8 mouse cellular contexts compared by ENCODE assay signal in the genomic region with DNA sequence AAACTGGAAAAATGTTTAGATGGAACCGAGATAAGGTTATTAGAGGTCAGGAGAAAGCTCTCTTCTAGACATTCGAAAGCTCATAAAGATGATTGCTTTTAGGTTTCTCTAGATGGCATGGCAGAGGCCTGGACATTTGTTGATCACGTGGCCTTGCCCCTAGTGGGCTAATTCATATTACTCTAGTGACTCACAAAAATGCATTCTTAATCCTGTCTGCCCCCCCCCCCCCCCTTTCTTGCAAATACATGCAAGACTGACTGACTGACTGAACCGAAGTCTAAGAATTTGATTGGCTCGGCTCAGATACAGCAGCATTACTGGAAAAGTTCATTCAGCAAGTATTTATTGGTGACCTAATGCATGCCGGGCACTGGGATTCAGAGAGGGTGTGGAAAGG. TPM values are rescaled to one million over a fixed set of nuclear protein-coding genes. Genes with fewer than 3 reads are reported as not detected.
DNase-seq lines count a peak whose midpoint lies in the region; ATAC-seq and TF ChIP-seq lines count a peak whose summit lies in the region.

No protein-coding gene starts in this region.

- WGBS in embryonic facial prominence, embryonic 13.5 days: 4% methylated on average over 6 of the region's 6 CpGs
- 8% methylated on average over 6 of the region's 6 CpGs for WGBS in hindbrain, embryonic 11.5 days
- WGBS in liver, embryonic 12.5 days (ENCODE audit: insufficient replicate concordance): 4% methylated on average over 6 of the region's 6 CpGs
- WGBS in neural tube, embryonic 11.5 days: 7% methylated on average over 6 of the region's 6 CpGs

- no peak overlapping the region for H3ac ChIP-seq in C2C12 (ENCODE audit: control insufficient read depth, insufficient read length, low read depth)

- peak overlapping the region; percentile 95 for H3K4me2 ChIP-seq in embryonic facial prominence, embryonic 13.5 days
- H3K4me2 ChIP-seq in hindbrain, embryonic 11.5 days (replicated peaks; ENCODE audit: low read depth, low read length): peak overlapping the region; percentile 85
- peak overlapping the region; percentile 87 for H3K4me2 ChIP-seq in liver, embryonic 12.5 days
- H3K4me2 ChIP-seq in neural tube, embryonic 11.5 days (ENCODE audit: low read depth): peak overlapping the region; percentile 82

- peaks cover 31% of the 10 kb centered on the region for H3K4me1 ChIP-seq in G1E (ENCODE audit: insufficient read depth, low read depth, low read length)
- H3K4me1 ChIP-seq in embryonic facial prominence, embryonic 13.5 days: peaks cover 16% of the 10 kb centered on the region
- H3K4me1 ChIP-seq in hindbrain, embryonic 11.5 days (replicated peaks; ENCODE audit: control insufficient read depth, insufficient read depth, low read length): no peaks in the 10 kb centered on the region
- H3K4me1 ChIP-seq in liver, embryonic 12.5 days: peaks cover 36% of the 10 kb centered on the region
- peaks cover 5% of the 10 kb centered on the region; the same call in 1 of the 2 replicates for H3K4me1 ChIP-seq in neural tube, embryonic 11.5 days (ENCODE audit: control insufficient read depth, insufficient read depth, low read length)

- H3K4me3 ChIP-seq in C2C12 (ENCODE audit: insufficient read depth, poor library complexity, severe bottlenecking) (peak overlapping the region; percentile 94), G1E (ENCODE audit: low read depth, low read length) (peak overlapping the region; percentile 85)
- peak overlapping the region; percentile 94 for H3K4me3 ChIP-seq in embryonic facial prominence, embryonic 13.5 days
- H3K4me3 ChIP-seq in hindbrain, embryonic 11.5 days (ENCODE audit: low read depth, low read length): peak overlapping the region; percentile 71
- H3K4me3 ChIP-seq in liver, embryonic 12.5 days: peak overlapping the region; percentile 88
- H3K4me3 ChIP-seq in neural tube, embryonic 11.5 days (ENCODE audit: low read depth, low read length): peak overlapping the region; percentile 95

- H3K36me3 ChIP-seq in C2C12 (ENCODE audit: control insufficient read depth, insufficient read depth) (no peaks in the 10 kb centered on the region), G1E (replicated peaks) (peaks cover 2% of the 10 kb centered on the region)
- no peaks in the 10 kb centered on the region for H3K36me3 ChIP-seq in embryonic facial prominence, embryonic 13.5 days
- H3K36me3 ChIP-seq in hindbrain, embryonic 11.5 days (ENCODE audit: control insufficient read depth, insufficient read depth, low read length): no peaks in the 10 kb centered on the region
- H3K36me3 ChIP-seq in liver, embryonic 12.5 days: no peaks in the 10 kb centered on the region
- H3K36me3 ChIP-seq in neural tube, embryonic 11.5 days (ENCODE audit: control insufficient read depth, insufficient read depth, low read length): no peaks in the 10 kb centered on the region

- H3K9me3 ChIP-seq in G1E (replicated peaks): no peaks in the 10 kb centered on the region; the same call in 1 of the 2 replicates
- H3K9me3 ChIP-seq in embryonic facial prominence, embryonic 13.5 days: no peaks in the 10 kb centered on the region
- H3K9me3 ChIP-seq in hindbrain, embryonic 11.5 days (ENCODE audit: control insufficient read depth, low read length): no peaks in the 10 kb centered on the region
- H3K9me3 ChIP-seq in liver, embryonic 12.5 days (replicated peaks): no peaks in the 10 kb centered on the region
- no peaks in the 10 kb centered on the region for H3K9me3 ChIP-seq in neural tube, embryonic 11.5 days (ENCODE audit: control insufficient read depth, low read length)

- peak; percentile 5; the same call in 1 of the 2 replicates for ATAC-seq in G1E (ENCODE audit: extremely low read depth, insufficient number of reproducible peaks, low FRiP score, poor library complexity, severe bottlenecking)
- no peak for ATAC-seq in embryonic facial prominence, embryonic 13.5 days (ENCODE audit: insufficient number of reproducible peaks, insufficient read depth, low FRiP score, low TSS enrichment, low read depth)
- no peak for ATAC-seq in hindbrain, embryonic 11.5 days (ENCODE audit: low FRiP score)
- no peak for ATAC-seq in liver, embryonic 12.5 days
- no peak for ATAC-seq in neural tube, embryonic 11.5 days (ENCODE audit: insufficient read depth, low FRiP score, low TSS enrichment)

- H3K79me3 ChIP-seq in C2C12 (ENCODE audit: low read depth): peaks cover 51% of the 10 kb centered on the region

- H3K27ac ChIP-seq in embryonic facial prominence, embryonic 13.5 days: 0 out of 2 replicates have a peak overlapping the region, but pooled peaks have one; percentile 13
- no peak overlapping the region for H3K27ac ChIP-seq in hindbrain, embryonic 11.5 days (ENCODE audit: low read depth, low read length)
- H3K27ac ChIP-seq in liver, embryonic 12.5 days: peak overlapping the region; percentile 99
- 0 out of 2 replicates have a peak overlapping the region, but pooled peaks have one; percentile 34 for H3K27ac ChIP-seq in neural tube, embryonic 11.5 days (ENCODE audit: low read depth, low read length)

- H3K27me3 ChIP-seq in C2C12 (ENCODE audit: control insufficient read depth, insufficient read depth, insufficient read length): no peaks in the 10 kb centered on the region
- no peaks in the 10 kb centered on the region for H3K27me3 ChIP-seq in G1E (ENCODE audit: insufficient read depth, low read length)
- no peaks in the 10 kb centered on the region for H3K27me3 ChIP-seq in embryonic facial prominence, embryonic 13.5 days
- no peaks in the 10 kb centered on the region for H3K27me3 ChIP-seq in hindbrain, embryonic 11.5 days (ENCODE audit: control insufficient read depth, insufficient read depth, low read length)
- H3K27me3 ChIP-seq in liver, embryonic 12.5 days (replicated peaks): no peaks in the 10 kb centered on the region
- H3K27me3 ChIP-seq in neural tube, embryonic 11.5 days (ENCODE audit: control insufficient read depth, insufficient read depth, low read length): no peaks in the 10 kb centered on the region

- DNase-seq in G1E (ENCODE audit: low spot score): peak; percentile 26
- peak; percentile 59 for DNase-seq in hindbrain, embryonic 11.5 days (ENCODE audit: low spot score)
- DNase-seq in neural tube, embryonic 11.5 days (ENCODE audit: low spot score): peak; percentile 32
- DNase-seq in ovary, postnatal 10 days (ENCODE audit: low spot score): no peak
- DNase-seq in right cerebral cortex, postnatal 25 days: no peak

- peak overlapping the region; percentile 99 for H3K9ac ChIP-seq in embryonic facial prominence, embryonic 13.5 days
- no peak overlapping the region for H3K9ac ChIP-seq in hindbrain, embryonic 11.5 days (ENCODE audit: low read depth, low read length)
- H3K9ac ChIP-seq in liver, embryonic 12.5 days: peak overlapping the region; percentile 99
- H3K9ac ChIP-seq in neural tube, embryonic 11.5 days (ENCODE audit: low read length): no peak overlapping the region

- H3K79me2 ChIP-seq in C2C12 (ENCODE audit: control insufficient read depth, insufficient read depth): peaks cover 85% of the 10 kb centered on the region

- no peak for TF ChIP-seq CTCF in C2C12 (IDR thresholded peaks at IDR 0.05; ENCODE audit: control insufficient read depth, insufficient read depth, insufficient read length)
- TF ChIP-seq CTCF in G1E (IDR thresholded peaks at IDR 0.05; ENCODE audit: low read depth, low read length): no peak

TF ChIP-seq in C2C12, 6 proteins besides CTCF, POLR2A, EP300 and RAD21:
- TF ChIP-seq MAX (IDR thresholded peaks at IDR 0.05): peak; percentile 47
- TF ChIP-seq FOSL1 (IDR thresholded peaks at IDR 0.05; ENCODE audit: insufficient read depth, low read length, poor library complexity, severe bottlenecking): no peak
- peak; percentile 99 for TF ChIP-seq USF1 (IDR thresholded peaks at IDR 0.05; ENCODE audit: low read depth)

RNA-seq across cellular contexts. Expression of gene Nipbl, which starts 2.2 kb away (rescaled TPM):
- polyA plus RNA-seq in C2C12 (2012; fragmentation: generic; extraction: Trizol) (6.0 TPM), G1E (2012) (5.2 and 7.3 TPM in 2 replicates)
- total RNA-seq in G1E (2014; fragmentation: Nextera tagmentation) (140 and 147 TPM in 2 replicates), G1E (2017) (43.2 and 53.4 TPM in 2 replicates)
- 22.3 TPM in 2 replicates for polyA plus RNA-seq in embryonic facial prominence, embryonic 13.5 days (2015; fragmentation: Nextera tagmentation; extraction: Ambion mirVana)
- polyA plus RNA-seq in hindbrain, embryonic 11.5 days (2014; fragmentation: Nextera tagmentation; extraction: Ambion mirVana): 25.8 and 30.1 TPM in 2 replicates
- polyA plus RNA-seq in liver, embryonic 12.5 days (2016; fragmentation: Nextera tagmentation; extraction: Ambion mirVana): 10.0 and 10.2 TPM in 2 replicates
- polyA plus RNA-seq in neural tube, embryonic 11.5 days (2014; fragmentation: Nextera tagmentation; extraction: Ambion mirVana): 24.1 and 24.3 TPM in 2 replicates

Comparison
In these comparisons a context has a peak if more than half of its experiments do, and no peak if none do; other contexts are left out.
1. DNase-seq: peak in G1E (single experiment), hindbrain, embryonic 11.5 days (single experiment) and neural tube, embryonic 11.5 days (single experiment); none in ovary, postnatal 10 days (single experiment) and right cerebral cortex, postnatal 25 days (single experiment).
2. H3K9ac ChIP-seq: peak in embryonic facial prominence, embryonic 13.5 days (single experiment) and liver, embryonic 12.5 days (single experiment); none in hindbrain, embryonic 11.5 days (single experiment) and neural tube, embryonic 11.5 days (single experiment).
3. Peak in every context shown above with its lines, with median percentiles within 50 percentile points of each other: H3K4me3 ChIP-seq and H3K4me2 ChIP-seq.